In the genomic region with DNA sequence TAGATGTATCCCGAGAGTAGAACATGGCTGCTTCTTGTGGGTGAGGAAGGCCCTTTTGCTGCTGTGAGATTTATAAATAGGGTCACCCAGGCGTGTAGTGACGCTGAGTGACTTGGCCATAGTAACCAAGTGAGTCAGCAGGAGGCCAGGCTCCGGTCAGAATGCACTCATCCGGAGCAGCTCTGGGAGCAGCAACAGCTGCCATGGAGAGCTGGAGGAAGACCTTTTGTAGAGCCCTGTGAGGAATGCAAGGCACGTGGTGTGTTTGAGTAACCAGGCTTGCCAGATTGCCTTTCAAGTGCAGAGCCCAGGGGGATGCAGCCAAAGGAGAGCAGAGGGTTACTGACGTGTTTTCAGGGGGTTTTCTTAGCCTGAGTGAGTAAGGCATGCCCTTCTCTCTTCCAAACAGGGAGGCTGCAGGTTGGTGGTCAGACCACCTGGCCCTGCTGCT, we compare ENCODE assay signal across 9 mouse cellular contexts.
DNase-seq lines count a peak whose midpoint lies in the region; ATAC-seq and TF ChIP-seq lines count a peak whose summit lies in the region.
"Had no signal": no experiment of that assay in that cellular context is flagged by ENCODE, and none has a peak within 500 bp of the region (broad histone marks: within the 10 kb centered on the region; RNA-seq: fewer than 3 reads in every experiment).

No protein-coding gene starts in this region.

- H3K4me1 ChIP-seq in CH12.LX (ENCODE audit: control insufficient read depth in 1 of 2, insufficient read depth in 2 of 2) = peaks cover 13 to 37% of the 10 kb centered on the region in 2 experiments
- H3K4me1 ChIP-seq in liver, postnatal 0 days (ENCODE audit: insufficient read depth) = 0 out of 2 replicates have a peak, but pooled peaks cover 2% of the 10 kb centered on the region

- H3K9me3 ChIP-seq in CH12.LX (replicated peaks; ENCODE audit: low read length) = no peaks in the 10 kb centered on the region
- H3K9me3 ChIP-seq in liver, postnatal 0 days (ENCODE audit: low read length) = no peaks in the 10 kb centered on the region
- H3K9me3 ChIP-seq: G1E had no signal

- H3K36me3 ChIP-seq in CH12.LX (replicated peaks in 1 of 2; ENCODE audit: control insufficient read depth in 1 of 2, insufficient read depth in 1 of 2, low read length in 1 of 2) = no peaks in the 10 kb centered on the region
- no peaks in the 10 kb centered on the region for H3K36me3 ChIP-seq in liver, postnatal 0 days (replicated peaks; ENCODE audit: insufficient read depth, low read length)
- H3K36me3 ChIP-seq: G1E had no signal

- peak; percentile 65 for ATAC-seq in frontal cortex, adult (ENCODE audit: low TSS enrichment)
- ATAC-seq in liver, postnatal 0 days = peak; percentile 77

- TF ChIP-seq CTCF in CH12.LX (conservative IDR thresholded peaks at IDR 0.05 in 1 of 2, IDR thresholded peaks at IDR 0.05 in 1 of 2; ENCODE audit: low read depth in 2 of 2, low read length in 2 of 2) = no peak
- no peak for TF ChIP-seq CTCF in liver, postnatal 0 days (IDR thresholded peaks at IDR 0.05; ENCODE audit: low read depth)

- H3K4me3 ChIP-seq in CH12.LX (replicated peaks in 1 of 3; ENCODE audit: low read depth in 2 of 3, low read length in 2 of 3, poor library complexity in 1 of 3) = no peak overlapping the region
- no peak overlapping the region for H3K4me3 ChIP-seq in liver, postnatal 0 days (ENCODE audit: low read depth, low read length)

- peak; percentile 93 for DNase-seq in CH12.LX (ENCODE audit: extremely low read depth)
- peak; percentile 17 for DNase-seq in cerebellum, adult 9-10 months
- peak; percentile 78 for DNase-seq in heart, postnatal 4 days
- peak; percentile 57 to 75 for DNase-seq in layer of hippocampus, adult 8-10 months (ENCODE audit: low spot score in 2 of 2)
- DNase-seq in liver, postnatal 0 days = peak; percentile 26
- DNase-seq in ovary, postnatal 14 days (ENCODE audit: low spot score) = peak; percentile 34
- DNase-seq in thymus, postnatal 25 days = no peak

- H3K27me3 ChIP-seq in CH12.LX (replicated peaks) = no peaks in the 10 kb centered on the region
- H3K27me3 ChIP-seq in liver, postnatal 0 days (ENCODE audit: insufficient read depth, low read length) = no peaks in the 10 kb centered on the region

- dilution Hi-C loops in CH12.LX (cut with MboI; ENCODE audit: extremely low pct_ligation_motif_present, extremely low pct_unique_long_range_greater_than_20kb, low sequenced_read_pairs) = no loop called here

- peak overlapping the region; percentile 82 for H3K4me2 ChIP-seq in CH12.LX (ENCODE audit: insufficient read depth, low read depth, poor library complexity, severe bottlenecking)
- no peak overlapping the region for H3K4me2 ChIP-seq in liver, postnatal 0 days (ENCODE audit: low read depth, low read length)

- TF ChIP-seq POLR2A in CH12.LX (IDR thresholded peaks at IDR 0.05; ENCODE audit: low read depth, low read length) = no peak

- 16% methylated on average over 7 of the region's 7 CpGs for WGBS in liver, postnatal 0 days (ENCODE audit: insufficient replicate concordance)

- H3K27ac ChIP-seq in CH12.LX (ENCODE audit: insufficient read depth, low read depth) = no peak overlapping the region
- 0 out of 2 replicates have a peak overlapping the region, but pooled peaks have one; percentile 35 for H3K27ac ChIP-seq in liver, postnatal 0 days (ENCODE audit: low read depth)

- H3K9ac ChIP-seq in CH12.LX (ENCODE audit: insufficient read depth, low read depth) = no peak overlapping the region
- no peak overlapping the region for H3K9ac ChIP-seq in liver, postnatal 0 days (replicated peaks)

- no peaks in the 10 kb centered on the region for H3K79me2 ChIP-seq in CH12.LX (replicated peaks; ENCODE audit: control insufficient read depth, extremely low read depth, insufficient read depth, poor library complexity, severe bottlenecking)

- TF ChIP-seq RAD21 in CH12.LX (IDR thresholded peaks at IDR 0.05; ENCODE audit: low read depth, low read length) = no peak; the same call in none of the 2 replicates

- in situ Hi-C loops in CH12.LX (cut with MboI; ENCODE audit: low pct_ligation_motif_present, low pct_unique_long_range_greater_than_20kb, low sequenced_read_pairs) = no loop called here

- TF ChIP-seq EP300 in CH12.LX (IDR thresholded peaks at IDR 0.05; ENCODE audit: low read length) = peak; percentile 94
- TF ChIP-seq EP300 in liver, postnatal 0 days (IDR thresholded peaks at IDR 0.05; ENCODE audit: low read depth) = no peak

TF ChIP-seq in CH12.LX, 34 proteins besides CTCF, POLR2A, EP300 and RAD21:
- TF ChIP-seq KAT2A (IDR thresholded peaks at IDR 0.05; ENCODE audit: insufficient replicate concordance, low read length) = 0 out of 2 replicates have a peak, but pooled peaks have one; percentile 33
- TF ChIP-seq ELF1 (IDR thresholded peaks at IDR 0.05; ENCODE audit: low read depth, low read length) = 0 out of 2 replicates have a peak, but pooled peaks have one; percentile 11
- TF ChIP-seq BHLHE40 (IDR thresholded peaks at IDR 0.05; ENCODE audit: low read depth, low read length) = peak; percentile 94
- peak; percentile 51 for TF ChIP-seq USF1 (IDR thresholded peaks at IDR 0.05; ENCODE audit: low read depth, low read length)
- no peak for TF ChIP-seq UBTF (IDR thresholded peaks at IDR 0.05; ENCODE audit: low read depth, low read length)
- 0 out of 2 replicates have a peak, but pooled peaks have one; percentile 66 for TF ChIP-seq TBP (conservative IDR thresholded peaks at IDR 0.05; ENCODE audit: low read depth, low read length)
- no peak for TF ChIP-seq MXI1 (IDR thresholded peaks at IDR 0.05; ENCODE audit: low read depth, low read length)
- TF ChIP-seq NRF1 (IDR thresholded peaks at IDR 0.05; ENCODE audit: low read depth, low read length) = no peak
- TF ChIP-seq POLR2AphosphoS2 (IDR thresholded peaks at IDR 0.05; ENCODE audit: low read depth, low read length) = no peak
- no peak; the same call in 1 of the 2 replicates for TF ChIP-seq HCFC1 (IDR thresholded peaks at IDR 0.05; ENCODE audit: low read depth, low read length)
- peak; percentile 97 for TF ChIP-seq IRF4 (IDR thresholded peaks at IDR 0.05; ENCODE audit: low read depth, low read length)
- 0 out of 2 replicates have a peak, but pooled peaks have one; percentile 19 for TF ChIP-seq USF2 (conservative IDR thresholded peaks at IDR 0.05; ENCODE audit: low read depth, low read length)
- TF ChIP-seq CHD1 (IDR thresholded peaks at IDR 0.05; ENCODE audit: low read depth, low read length) = no peak
- TF ChIP-seq MYC (IDR thresholded peaks at IDR 0.05; ENCODE audit: low read depth, low read length) = peak; percentile 61; the same call in 1 of the 2 replicates
- peak; percentile 97 for TF ChIP-seq ETS1 (conservative IDR thresholded peaks at IDR 0.05; ENCODE audit: low read depth, low read length)
- TF ChIP-seq JUN (IDR thresholded peaks at IDR 0.05; ENCODE audit: insufficient read depth, low read depth, low read length) = peak; percentile 71
- TF ChIP-seq TCF12 (IDR thresholded peaks at IDR 0.05; ENCODE audit: low read depth, low read length) = peak; percentile 86
- no peak for TF ChIP-seq NELFE (IDR thresholded peaks at IDR 0.05; ENCODE audit: low read depth, low read length)
- TF ChIP-seq ZMIZ1 (IDR thresholded peaks at IDR 0.05; ENCODE audit: low read depth, low read length) = no peak; the same call in 1 of the 2 replicates
- no peak for TF ChIP-seq ZKSCAN1 (IDR thresholded peaks at IDR 0.05; ENCODE audit: borderline replicate concordance, low read depth, low read length)
- peak; percentile 81 for TF ChIP-seq JUND (conservative IDR thresholded peaks at IDR 0.05; ENCODE audit: low read depth, low read length)
- TF ChIP-seq SMC3 (IDR thresholded peaks at IDR 0.05; ENCODE audit: low read depth, low read length) = no peak
- TF ChIP-seq MAX (IDR thresholded peaks at IDR 0.05; ENCODE audit: low read length) = peak; percentile 90
- TF ChIP-seq SIN3A (IDR thresholded peaks at IDR 0.05; ENCODE audit: low read length) = no peak
- no peak for TF ChIP-seq ZC3H11A (IDR thresholded peaks at IDR 0.05; ENCODE audit: low read depth, low read length)
- TF ChIP-seq GABPA (IDR thresholded peaks at IDR 0.05; ENCODE audit: insufficient replicate concordance, low read depth, low read length) = no peak
- no peak for TF ChIP-seq ZNF384 (IDR thresholded peaks at IDR 0.05; ENCODE audit: low read depth, low read length)
- TF ChIP-seq MAFK (IDR thresholded peaks at IDR 0.05; ENCODE audit: insufficient replicate concordance, low read length) = peak; percentile 68; the same call in 1 of the 2 replicates
- TF ChIP-seq PAX5 (IDR thresholded peaks at IDR 0.05; ENCODE audit: low read length) = no peak
- TF ChIP-seq MEF2A (IDR thresholded peaks at IDR 0.05; ENCODE audit: borderline replicate concordance, low read depth, low read length) = peak; percentile 96
- 0 out of 2 replicates have a peak, but pooled peaks have one; percentile 60 for TF ChIP-seq RCOR1 (conservative IDR thresholded peaks at IDR 0.05; ENCODE audit: low read depth, low read length)
- TF ChIP-seq MAZ (IDR thresholded peaks at IDR 0.05; ENCODE audit: low read depth, low read length) = no peak
- peak; percentile 57; the same call in 1 of the 2 replicates for TF ChIP-seq CHD2 (IDR thresholded peaks at IDR 0.05; ENCODE audit: low read length)
TF ChIP-seq in CH12.LX: peak in this region for 17.
